Mouse (Mus musculus): Measurements from ENCODE around the gene B3gnt7. TPM values are rescaled to one million over a fixed set of nuclear protein-coding genes. Genes with fewer than 3 reads are reported as not detected.
A peak's percentile ranks its signal among the peaks of the same experiment; 100 is the strongest.

B3gnt7 gene
- 1 to 10 TPM in 1 of 2 experiments, under 1 TPM in 1; 0.97 to 1.4 TPM for total RNA-seq (2021)
- long read RNA-seq, experiment 1, result 0 reads
- long read RNA-seq, experiment 2, partial matches to known transcripts, result 0 of 1 reads
- long read RNA-seq, experiment 2, other reads (novel, unspliced or antisense), result 0 of 1 reads

DNA sequence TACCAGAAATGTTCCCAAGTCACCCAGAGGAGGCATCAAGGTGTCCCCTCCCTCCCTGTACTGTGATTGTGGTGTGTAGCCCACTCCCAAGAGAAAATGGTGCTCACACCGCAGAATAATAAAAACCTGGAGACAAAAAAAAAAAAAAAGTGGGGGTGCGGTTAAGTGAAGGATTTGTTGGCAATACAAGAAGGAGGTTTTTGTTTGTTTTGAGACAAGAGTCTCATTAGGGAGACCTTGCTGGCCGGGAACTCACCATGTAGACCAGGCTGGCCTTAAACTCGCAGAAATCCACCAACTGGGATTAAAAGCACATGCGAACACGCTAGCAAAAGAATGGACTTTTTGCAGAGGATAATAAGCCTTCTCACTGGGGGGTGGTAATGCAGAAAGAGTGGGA lies at the start of gene B3gnt7:
Gene B3gnt7 (plus strand): TSS at position 301 of the 400 bp plus-strand sequence.
- intact Hi-C loops (cut with DNase I), result no loop called here
- no peak for DNase-seq (ENCODE audit: extremely low spot score in 1 of 2, low spot score in 2 of 2)
- TF ChIP-seq CTCF (IDR thresholded peaks at IDR 0.05), result no peak
- Histone ChIP-seq H3K27ac (0 out of 2 replicates have a peak within 1 kb of the TSS, but pooled peaks have one; percentile 36), H3K4me3 (peak within 1 kb of the TSS; percentile 49)

DNA sequence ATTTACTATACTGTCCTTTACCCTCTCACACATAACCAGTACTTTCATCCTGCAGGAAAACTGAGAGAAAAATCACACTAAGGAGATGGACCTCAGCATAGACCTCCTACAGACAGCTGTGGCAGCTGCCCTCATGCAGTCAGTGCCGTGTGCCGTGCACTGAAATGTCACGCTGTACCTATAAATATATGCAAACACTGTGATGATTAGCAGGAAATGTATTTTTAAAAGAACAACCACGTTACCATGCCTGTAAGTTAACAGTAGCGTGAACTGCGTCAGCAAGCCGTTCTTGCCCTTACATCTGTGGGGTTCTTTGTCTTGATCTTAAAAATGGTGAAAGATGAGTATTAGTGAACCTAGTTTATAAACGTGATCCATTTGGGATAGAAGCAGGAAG lies 49.2 kb upstream of the B3gnt7 start:
- TF ChIP-seq CTCF (IDR thresholded peaks at IDR 0.05), result no peak
- Histone ChIP-seq H3K4me3 (no peak overlapping the region), H3K27ac (no peak overlapping the region)
- intact Hi-C loops (cut with DNase I), result no loop called here
- DNase-seq (ENCODE audit: extremely low spot score in 1 of 2, low spot score in 2 of 2), result no peak

DNA sequence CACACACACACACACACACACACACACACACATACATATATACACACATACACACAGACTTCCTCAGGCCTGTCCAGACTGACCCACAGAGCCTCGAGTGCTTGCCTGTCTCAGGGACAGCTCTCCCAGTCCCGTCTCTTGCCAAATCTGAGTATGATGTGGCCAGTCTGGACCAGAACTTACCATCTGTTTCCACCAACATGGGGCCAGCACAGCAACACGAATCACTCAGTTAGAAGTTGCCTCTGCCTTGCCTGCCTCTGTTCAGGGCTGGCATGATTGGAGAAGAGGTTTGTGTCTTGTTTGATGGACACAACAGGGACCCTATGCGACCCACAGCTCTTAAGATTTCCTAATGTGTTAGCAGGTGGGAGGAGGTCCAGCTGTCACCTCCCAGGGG lies 46.3 kb upstream of the B3gnt7 start:
- intact Hi-C loops (cut with DNase I), result no loop called here
- Histone ChIP-seq H3K4me3 (no peak overlapping the region), H3K27ac (no peak overlapping the region)
- no peak for DNase-seq (ENCODE audit: extremely low spot score in 1 of 2, low spot score in 2 of 2)
- TF ChIP-seq CTCF (IDR thresholded peaks at IDR 0.05), result no peak

DNA sequence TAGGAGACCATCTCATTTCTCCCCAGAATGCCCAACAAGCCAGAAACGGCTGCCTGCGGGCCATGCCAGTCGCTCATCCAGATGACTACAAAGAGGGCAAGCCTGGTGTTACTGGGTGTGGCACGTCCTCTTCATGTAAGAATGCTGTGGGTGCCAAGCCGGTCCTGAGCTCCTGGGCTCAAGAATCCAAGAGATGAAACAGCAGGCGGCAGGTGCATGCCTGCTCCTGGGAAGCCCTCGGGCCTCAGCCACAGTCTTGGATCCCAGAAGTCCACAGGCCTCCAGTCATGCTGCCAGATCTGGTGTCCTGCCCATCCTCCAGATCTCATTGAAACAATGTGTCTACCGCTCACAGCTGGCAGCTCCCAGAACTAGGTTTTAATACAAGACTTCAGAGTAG lies 45.4 kb upstream of the B3gnt7 start:
- TF ChIP-seq CTCF (IDR thresholded peaks at IDR 0.05), result no peak
- DNase-seq (ENCODE audit: extremely low spot score in 1 of 2, low spot score in 2 of 2), result no peak

DNA sequence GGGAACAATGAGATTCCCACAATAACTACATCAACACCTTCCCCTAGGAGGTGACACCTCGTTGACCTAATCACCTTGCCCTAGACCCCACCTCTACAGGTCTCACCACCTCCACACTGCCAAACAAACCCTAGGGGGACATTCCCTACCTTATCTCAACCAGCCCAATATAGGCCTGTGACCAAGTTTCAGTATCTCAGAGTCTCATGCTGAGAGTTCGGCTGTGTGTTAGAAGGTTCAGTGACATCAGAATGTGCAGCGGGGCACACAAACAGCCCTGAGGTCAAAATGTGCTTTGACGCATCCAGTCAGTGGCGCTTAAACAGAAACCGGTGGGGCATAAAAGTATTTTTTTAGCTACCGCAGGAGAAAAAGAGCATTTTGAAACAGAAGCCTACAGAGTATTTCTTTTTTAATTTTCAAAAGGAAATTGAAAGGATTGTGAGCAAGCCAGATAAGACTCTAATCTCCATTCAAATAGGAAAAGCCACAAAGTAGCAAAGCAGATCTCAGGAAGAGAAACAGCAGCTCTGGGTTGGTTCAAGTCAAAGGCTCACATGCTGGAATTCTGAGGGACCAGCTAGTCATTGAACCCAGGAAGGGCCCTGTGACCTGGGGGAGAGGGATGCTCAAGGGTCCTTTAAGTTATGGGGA lies 44.3 kb upstream of the B3gnt7 start:
- no peak for TF ChIP-seq CTCF (IDR thresholded peaks at IDR 0.05)
- H3K4me3 ChIP-seq, result no peak overlapping the region
- DNase-seq (ENCODE audit: extremely low spot score in 1 of 2, low spot score in 2 of 2), result no peak
- intact Hi-C loops (cut with DNase I), result no loop called here
- H3K27ac ChIP-seq, result no peak overlapping the region

More for the DNA sequence above, 45.4 kb upstream of the B3gnt7 start:
- H3K4me3 ChIP-seq, result no peak overlapping the region
- intact Hi-C loops (cut with DNase I), result no loop called here
- no peak overlapping the region for H3K27ac ChIP-seq

DNA sequence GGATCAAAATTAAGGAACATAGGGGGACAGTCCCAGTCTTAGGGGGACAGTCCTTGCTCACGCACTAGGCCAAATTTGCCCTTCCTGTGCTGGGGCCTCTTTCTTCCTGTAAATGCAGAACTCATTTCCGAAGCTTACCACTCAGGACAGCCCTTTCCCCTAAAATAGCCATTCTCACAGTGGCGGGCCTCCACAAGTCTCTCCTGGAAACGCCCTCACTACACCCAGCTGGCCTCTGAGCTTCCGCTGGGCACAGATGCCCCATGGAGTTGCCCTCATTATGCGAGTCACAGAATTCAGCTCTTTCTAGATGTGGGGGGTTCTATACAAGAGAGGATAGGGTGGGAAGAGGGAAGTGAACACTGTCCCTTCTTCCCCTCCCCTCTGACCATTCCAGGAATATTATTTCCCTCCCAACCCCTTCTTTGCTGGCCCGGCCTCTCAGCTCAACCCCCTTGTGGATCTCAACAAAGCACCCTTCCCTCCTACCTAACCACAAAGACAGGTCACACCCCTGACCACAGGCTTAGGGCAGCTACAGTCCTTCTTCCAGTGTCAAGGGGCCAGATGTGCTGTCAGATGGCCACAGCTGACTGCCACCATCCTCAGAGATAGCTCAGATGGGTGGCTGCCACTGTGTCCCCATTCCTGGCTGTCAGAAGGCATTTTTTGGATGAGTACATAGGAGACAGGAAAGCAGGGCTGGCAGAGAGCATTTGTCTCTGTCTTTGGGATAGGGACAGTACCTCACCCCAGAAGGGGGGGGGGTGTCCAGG lies 38.9 kb upstream of the B3gnt7 start:
- no peak for DNase-seq (ENCODE audit: extremely low spot score in 1 of 2, low spot score in 2 of 2)
- Histone ChIP-seq H3K27ac (no peak overlapping the region), H3K4me3 (no peak overlapping the region)
- intact Hi-C loops (cut with DNase I), result no loop called here
- no peak for TF ChIP-seq CTCF (IDR thresholded peaks at IDR 0.05)

DNA sequence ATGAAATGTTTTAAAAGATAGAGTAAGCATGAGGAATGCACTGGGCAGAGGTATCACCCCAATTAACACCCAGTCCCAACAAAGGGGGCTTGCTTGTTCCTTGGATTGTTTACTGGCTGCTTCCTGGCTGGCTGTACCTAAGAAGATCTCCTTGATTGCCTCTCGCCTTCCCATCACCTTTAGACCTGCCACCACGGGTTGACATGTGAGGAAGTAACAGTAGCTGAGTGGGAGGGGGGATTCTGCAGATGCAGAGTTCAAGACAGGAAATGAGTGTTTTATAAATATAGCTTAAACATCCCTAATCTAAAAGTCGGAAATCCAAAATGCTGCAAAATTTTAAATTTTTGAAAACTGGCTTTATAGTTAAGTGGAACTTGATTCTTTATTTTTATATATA lies 37.6 kb upstream of the B3gnt7 start:
- TF ChIP-seq CTCF (IDR thresholded peaks at IDR 0.05), result no peak
- no peak overlapping the region for H3K4me3 ChIP-seq
- intact Hi-C loops (cut with DNase I), result no loop called here
- H3K27ac ChIP-seq, result no peak overlapping the region
- no peak for DNase-seq (ENCODE audit: extremely low spot score in 1 of 2, low spot score in 2 of 2)

DNA sequence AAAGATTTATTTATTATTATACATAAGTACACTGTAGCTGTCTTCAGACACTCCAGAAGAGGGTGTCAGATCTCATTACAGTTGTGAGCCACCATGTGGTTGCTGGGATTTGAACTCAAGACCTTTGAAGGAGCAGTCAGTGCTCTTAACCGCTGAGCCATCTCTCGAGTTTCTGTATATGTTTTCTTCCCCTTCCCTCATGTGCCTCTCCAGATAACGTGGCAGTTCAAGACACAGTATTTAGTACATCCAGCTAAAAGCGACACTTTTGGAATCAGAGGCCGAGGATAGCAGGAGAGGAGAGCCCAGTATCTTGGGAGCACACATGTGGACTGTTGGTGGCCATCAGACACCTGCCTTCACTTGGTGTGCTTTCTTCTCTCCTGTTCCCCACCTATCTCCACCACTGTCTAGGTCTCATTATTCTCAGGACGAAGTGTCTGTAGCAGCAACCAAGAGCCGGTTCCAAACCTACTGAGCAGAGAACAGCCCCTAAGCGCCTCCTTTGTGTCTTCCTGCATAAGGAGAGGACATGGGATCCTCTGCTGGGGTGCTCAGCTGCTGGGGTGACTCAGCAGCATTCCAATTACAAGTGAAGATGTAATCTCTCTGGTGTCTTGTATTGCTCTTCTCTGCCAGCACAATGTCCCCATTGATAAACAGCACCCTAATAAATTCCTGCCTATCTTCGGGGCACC lies 34.0 kb upstream of the B3gnt7 start:
- no peak for DNase-seq (ENCODE audit: extremely low spot score in 1 of 2, low spot score in 2 of 2)
- Histone ChIP-seq H3K27ac (no peak overlapping the region), H3K4me3 (no peak overlapping the region)
- intact Hi-C loops (cut with DNase I), result no loop called here
- TF ChIP-seq CTCF (IDR thresholded peaks at IDR 0.05), result no peak

DNA sequence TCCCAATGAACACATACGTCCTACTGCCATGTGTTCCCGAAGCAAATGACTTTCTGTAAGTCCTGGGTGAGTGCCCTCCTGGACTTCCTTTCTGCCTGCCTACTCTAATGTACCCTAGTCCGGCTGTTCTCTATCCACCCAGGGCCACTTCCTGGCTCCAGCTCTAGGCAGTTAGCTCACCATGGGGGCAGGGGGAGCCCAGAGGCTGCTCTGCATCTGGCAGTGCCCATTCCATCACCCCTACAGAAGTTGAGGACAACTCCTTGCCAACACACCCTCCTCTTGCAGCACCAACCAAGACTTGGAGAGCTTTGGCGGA lies 33.5 kb upstream of the B3gnt7 start:
- intact Hi-C loops (cut with DNase I), result no loop called here
- no peak overlapping the region for H3K4me3 ChIP-seq
- DNase-seq (ENCODE audit: extremely low spot score in 1 of 2, low spot score in 2 of 2), result no peak
- TF ChIP-seq CTCF (IDR thresholded peaks at IDR 0.05), result no peak
- no peak overlapping the region for H3K27ac ChIP-seq

DNA sequence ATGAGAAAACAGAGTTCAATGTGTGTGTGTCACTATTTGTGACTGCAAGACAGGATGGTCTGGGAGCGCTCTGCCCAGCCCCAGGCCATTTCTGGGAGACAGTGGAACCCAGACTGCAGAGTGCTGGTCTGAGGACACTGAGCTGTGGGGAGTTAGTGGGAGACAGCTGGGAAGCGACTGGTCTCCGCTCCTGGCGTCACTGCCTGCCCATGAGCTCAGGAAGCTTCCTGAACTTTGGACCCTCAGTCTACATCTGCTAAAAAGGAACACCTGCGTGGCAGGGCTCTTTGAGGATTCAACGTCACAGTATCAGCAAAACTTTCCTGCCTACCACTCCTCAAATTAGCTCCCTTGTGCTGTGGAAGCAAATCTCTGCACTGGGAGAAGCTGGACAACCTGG lies 30.9 kb upstream of the B3gnt7 start:
- intact Hi-C loops (cut with DNase I), result no loop called here
- TF ChIP-seq CTCF (IDR thresholded peaks at IDR 0.05), result no peak
- DNase-seq (ENCODE audit: extremely low spot score in 1 of 2, low spot score in 2 of 2), result no peak
- Histone ChIP-seq H3K27ac (no peak overlapping the region), H3K4me3 (no peak overlapping the region)

DNA sequence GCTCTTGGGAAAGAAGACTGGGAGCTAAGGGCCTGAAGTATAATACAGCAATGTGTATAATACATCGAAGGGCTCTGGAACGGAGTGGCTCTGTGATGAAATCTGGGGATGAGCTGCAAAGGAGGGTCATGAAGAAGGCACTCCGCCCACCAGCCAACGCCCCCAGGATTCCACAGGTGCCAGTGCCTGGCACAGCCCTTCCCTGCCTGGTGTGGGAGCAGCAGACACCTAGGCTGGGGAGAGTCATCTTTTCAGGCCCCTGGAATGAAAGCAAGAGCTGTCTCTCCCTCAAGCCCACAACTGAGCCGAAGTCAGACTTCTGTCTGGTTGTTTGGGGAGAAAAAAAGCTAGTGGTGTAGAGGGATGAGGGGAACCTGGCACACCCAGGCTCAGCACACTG lies 25.6 kb upstream of the B3gnt7 start:
- H3K4me3 ChIP-seq, result no peak overlapping the region
- TF ChIP-seq CTCF (IDR thresholded peaks at IDR 0.05), result no peak
- no peak overlapping the region for H3K27ac ChIP-seq
- intact Hi-C loops (cut with DNase I), result no loop called here
- DNase-seq (ENCODE audit: extremely low spot score in 1 of 2, low spot score in 2 of 2), result no peak
